Mouse (Mus musculus): ENCODE results near the gene Sstr5.

Sstr5 gene

DNA sequence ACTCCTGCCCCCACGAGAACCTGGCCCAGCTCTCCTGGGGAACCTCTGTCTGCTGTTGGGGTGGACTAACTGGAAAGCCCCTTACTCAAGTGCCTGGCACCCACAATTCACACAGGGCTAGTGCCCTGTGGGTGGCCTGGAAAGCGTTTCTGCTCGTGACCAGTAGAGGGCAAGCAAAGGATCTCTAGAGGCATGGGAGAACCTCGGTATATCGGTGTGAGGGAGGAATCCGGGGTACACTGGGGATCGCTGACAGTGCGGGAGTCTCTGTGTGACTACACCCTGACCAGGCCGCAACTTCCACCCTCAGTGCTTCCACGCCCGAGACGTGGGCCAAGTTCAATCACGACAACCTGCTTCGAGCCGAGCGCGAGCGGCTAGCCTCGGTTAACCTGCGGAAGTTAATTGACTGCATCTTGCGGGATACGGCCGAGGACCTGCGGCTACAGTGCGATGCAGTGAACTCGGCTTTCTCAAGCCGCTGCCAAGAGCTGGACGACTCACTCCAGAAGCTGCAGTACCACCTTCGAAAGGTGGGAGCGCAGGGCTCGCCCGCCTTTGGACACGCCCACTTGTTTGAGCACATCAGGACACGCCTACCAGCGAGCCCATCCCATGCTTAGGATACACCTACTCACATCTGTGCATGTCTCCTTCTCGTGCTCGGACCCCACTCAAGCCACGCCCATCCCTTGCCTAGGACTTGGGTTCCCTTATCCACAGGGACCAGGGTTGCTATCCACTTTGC is 22.6 kb downstream of the Sstr5 start:
- peak; percentile 97 for DNase-seq (ENCODE audit: low read depth, low spot score)

DNA sequence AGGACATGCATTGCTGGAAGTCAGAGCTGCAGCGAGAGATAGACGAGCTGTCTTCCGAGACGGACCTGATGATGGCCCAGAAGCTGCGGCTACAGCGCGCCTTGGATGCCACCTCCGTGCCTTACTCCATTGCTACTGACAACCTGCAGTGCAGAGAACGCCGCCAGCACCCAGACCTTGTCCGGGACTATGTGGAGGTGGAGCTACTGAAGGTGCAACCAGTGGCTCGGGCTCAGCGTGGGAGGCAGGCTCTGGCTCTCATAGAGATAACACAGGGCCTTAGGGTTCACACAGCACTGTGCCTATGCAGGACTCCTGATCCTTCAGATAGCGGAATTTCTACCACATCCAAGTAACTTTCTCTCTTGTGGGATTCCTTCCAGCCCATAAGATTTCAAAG is 25.0 kb downstream of the Sstr5 start:
- DNase-seq (ENCODE audit: low read depth, low spot score) = peak; percentile 63

DNA sequence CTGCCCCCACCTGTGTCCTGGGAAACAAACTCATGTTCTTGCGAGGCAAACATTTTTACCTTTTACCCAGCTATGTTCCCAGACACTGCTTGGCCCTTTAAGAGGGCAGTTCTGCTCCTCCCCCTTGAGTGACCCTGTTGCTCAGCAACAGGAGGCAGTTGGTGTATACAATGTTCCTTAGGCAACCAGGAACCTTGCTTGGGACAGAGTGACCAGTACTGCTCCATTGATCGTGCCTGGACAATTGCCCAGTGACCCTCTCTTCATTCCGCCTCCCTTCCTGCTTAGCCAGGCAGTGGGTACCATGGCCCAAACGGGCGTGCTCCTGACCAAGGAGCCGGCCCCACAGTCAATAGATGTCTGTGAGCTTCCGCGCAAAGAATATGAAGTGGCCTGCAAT is 25.7 kb downstream of the Sstr5 start:
- peak; percentile 35 for DNase-seq (ENCODE audit: low read depth, low spot score)

GRCm38 (mm10) chr17:25469798-25470197 is 27.3 kb downstream of the Sstr5 start:
- DNase-seq (ENCODE audit: low read depth, low spot score) = peak; percentile 62

- no peak for DNase-seq (ENCODE audit: low read depth, low spot score)
Observed at GRCm38 (mm10) chr17:25468301-25468700, 28.8 kb downstream of the Sstr5 start.

DNA sequence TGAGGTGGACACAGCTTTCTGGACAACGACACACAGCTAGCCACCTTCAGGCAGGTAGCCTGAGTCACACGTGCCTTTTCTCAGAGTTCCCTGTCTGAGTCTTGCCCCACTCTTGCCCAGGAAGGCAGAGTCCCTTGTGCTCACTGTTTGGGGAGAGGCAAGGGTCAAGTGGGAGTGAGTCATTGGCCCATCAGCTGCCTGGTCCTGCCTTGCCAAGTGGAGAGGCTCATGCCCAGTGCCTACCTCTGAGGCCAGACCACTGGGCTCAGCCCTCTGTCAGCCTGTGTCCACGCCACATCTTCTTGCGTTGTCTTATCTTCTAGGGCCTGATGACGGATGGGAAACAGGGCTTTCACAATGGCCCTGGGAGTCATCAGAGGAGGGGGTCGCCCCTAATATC is 29.3 kb downstream of the Sstr5 start:
- no peak for DNase-seq (ENCODE audit: low read depth, low spot score)

DNA sequence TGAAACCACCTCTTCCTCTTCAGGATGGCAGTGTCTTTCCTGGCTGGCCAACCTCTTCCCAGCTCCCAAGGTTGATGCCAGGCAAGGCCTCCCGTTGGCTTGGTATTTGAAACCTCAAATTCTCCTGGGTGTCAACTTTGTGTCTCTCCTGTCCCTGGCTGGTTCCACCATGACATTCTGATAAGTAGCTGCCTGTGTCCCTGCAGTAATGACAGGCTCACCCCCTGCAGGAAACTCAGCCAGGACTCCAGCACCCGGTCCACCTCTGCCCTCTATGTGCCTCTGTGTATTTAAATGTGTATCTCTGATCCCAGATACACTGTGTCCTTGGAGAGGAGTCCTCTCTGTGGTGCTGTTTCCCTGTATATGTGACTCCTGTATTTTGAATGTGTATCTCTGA is 30.8 kb downstream of the Sstr5 start:
- DNase-seq (ENCODE audit: low read depth, low spot score) = no peak

DNA sequence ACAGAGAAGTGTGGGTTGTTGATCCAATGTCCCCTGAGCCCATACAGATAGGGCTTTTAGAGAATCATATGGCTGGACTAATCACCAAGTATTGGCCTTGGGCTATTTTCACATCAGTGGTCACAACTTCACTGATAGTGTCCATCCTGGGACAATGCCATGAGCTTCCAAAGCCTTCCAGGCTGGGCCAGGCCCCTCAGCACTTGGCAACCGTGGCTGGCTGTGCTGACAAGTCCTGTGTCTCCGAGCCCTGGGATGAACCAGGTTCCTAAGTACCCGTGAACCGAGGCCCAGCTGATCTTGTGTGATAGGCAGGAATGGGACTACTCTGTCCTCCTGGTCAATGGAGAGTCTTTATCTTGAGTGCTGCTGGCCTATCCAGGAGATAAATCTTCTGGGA is 33.0 kb downstream of the Sstr5 start:
- no peak for DNase-seq (ENCODE audit: low read depth, low spot score)

DNA sequence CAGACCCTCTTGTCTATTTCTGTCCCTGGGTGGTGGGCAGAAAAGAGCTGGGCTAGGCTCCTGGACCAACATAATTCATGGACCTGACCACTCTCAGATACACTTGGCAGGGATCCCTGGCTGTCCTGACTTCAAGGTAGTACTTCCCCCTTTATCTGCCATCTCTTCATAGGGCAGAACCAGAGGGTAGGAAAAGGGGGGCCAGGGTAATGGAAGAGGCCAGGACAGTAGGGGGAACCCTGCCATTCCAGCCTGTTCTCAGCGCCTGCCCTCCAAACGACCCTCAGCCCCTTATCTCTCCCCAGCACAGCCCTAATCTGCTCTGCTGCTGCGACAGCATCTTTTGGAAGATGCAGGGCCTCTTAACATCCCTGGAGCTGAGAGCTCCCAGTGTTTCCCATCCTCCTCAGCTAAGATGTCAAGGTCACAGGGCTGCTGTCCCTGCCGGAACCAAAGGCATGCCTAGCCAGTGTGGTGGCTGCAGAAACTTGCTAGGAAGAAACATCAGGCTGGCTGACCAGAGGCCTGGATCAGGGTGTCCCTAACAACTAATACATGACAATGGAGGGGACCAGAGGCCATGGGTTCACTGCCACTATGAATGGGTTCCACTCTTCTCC is 33.7 kb downstream of the Sstr5 start:
- no peak for DNase-seq (ENCODE audit: low read depth, low spot score)

DNA sequence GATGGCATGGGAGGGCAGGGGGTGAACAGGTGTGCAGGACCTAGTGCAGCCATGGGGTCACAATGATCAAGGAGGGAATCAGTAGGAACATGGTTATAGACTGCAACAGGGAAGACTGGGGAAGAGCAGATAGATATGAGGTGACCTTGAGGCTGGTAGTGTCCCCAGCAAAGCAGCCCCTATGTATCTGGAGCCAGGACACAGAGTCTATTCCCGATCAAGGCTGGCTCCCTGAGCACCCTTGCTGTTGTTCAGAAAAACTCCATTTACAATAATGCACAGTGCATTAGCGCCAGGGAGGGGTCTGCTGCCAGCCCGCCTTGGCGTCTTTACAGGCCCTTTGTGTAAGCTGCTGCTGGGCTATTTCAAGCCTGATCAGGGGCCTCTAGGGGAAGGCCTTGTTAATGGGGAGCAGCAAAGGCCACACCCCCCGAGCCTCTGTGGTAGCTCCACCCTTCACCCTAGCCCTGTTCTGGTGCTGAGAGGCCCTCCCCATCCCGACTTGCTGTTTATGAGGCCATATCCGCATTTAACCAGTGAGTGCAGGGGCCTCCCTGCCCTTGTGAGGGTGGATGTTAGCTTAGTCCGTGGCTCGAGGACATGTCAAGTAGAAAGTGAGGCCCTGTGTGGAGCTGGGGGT is 34.7 kb downstream of the Sstr5 start:
- DNase-seq (ENCODE audit: low read depth, low spot score) = no peak

GRCm38 (mm10) chr17:25456540-25456939 is 40.5 kb downstream of the Sstr5 start:
- DNase-seq (ENCODE audit: low read depth, low spot score) = no peak

GRCm38 (mm10) chr17:25454272-25454671 is 42.8 kb downstream of the Sstr5 start, which contains the start of gene Tekt4:
TSS of gene Tekt4 (plus strand) at chr17:25454615.
- no peak for DNase-seq (ENCODE audit: low read depth, low spot score)

- DNase-seq (ENCODE audit: low read depth, low spot score) = no peak
Observed at GRCm38 (mm10) chr17:25452246-25452965, 44.7 kb downstream of the Sstr5 start.

- DNase-seq (ENCODE audit: low read depth, low spot score) = no peak
Observed at GRCm38 (mm10) chr17:25450329-25450728, 46.8 kb downstream of the Sstr5 start.

- DNase-seq (ENCODE audit: low read depth, low spot score) = no peak
Observed at GRCm38 (mm10) chr17:25447865-25448264, 49.2 kb downstream of the Sstr5 start.

- DNase-seq (ENCODE audit: low read depth, low spot score) = no peak
Observed at GRCm38 (mm10) chr17:25445841-25446240, 51.2 kb downstream of the Sstr5 start.

GRCm38 (mm10) chr17:25445074-25445473 is 52.0 kb downstream of the Sstr5 start:
- DNase-seq (ENCODE audit: low read depth, low spot score) = no peak

GRCm38 (mm10) chr17:25442889-25443288 is 54.2 kb downstream of the Sstr5 start:
- DNase-seq (ENCODE audit: low read depth, low spot score) = no peak

GRCm38 (mm10) chr17:25441417-25441816 is 55.7 kb downstream of the Sstr5 start:
- no peak for DNase-seq (ENCODE audit: low read depth, low spot score)
